Mouse (Mus musculus) brain, embryonic 14.5 days (tissue): ENCODE measurements around the gene Gm6020. TPM values are rescaled to one million over a fixed set of nuclear protein-coding genes. Genes with fewer than 3 reads are reported as not detected.

ENCODE experiments used
- DNase-seq: peaks from one replicate; pipeline ENCODE4 v3.0.0-alpha.2; 2011; ENCODE audit warnings: low read depth
- CTCF ChIP-seq: fragments of 200-500 bp; IDR thresholded peaks from 2 replicates; pipeline ENCODE4 v1.5.1; 2012; ENCODE audit warnings: inconsistent platforms, mild to moderate bottlenecking, moderate library complexity, borderline replicate concordance; ENCODE audit not compliant: insufficient read depth, insufficient read length; ENCODE audit errors: extremely low read depth
- POLR2A ChIP-seq: fragments of 200-500 bp; IDR thresholded peaks from 2 replicates; pipeline ENCODE4 v1.6.1; 2012; ENCODE audit warnings: mild to moderate bottlenecking, inconsistent platforms, borderline replicate concordance; ENCODE audit not compliant: poor library complexity, insufficient read depth, insufficient read length, severe bottlenecking; ENCODE audit errors: extremely low read depth
- polyA plus RNA-seq: library from polyadenylated mRNA; depleted of rRNA; stranded (reverse); fragments of >200 nt; gene quantifications from 2 replicates; pipeline ENCODE4 v1.2.3, GENCODE M21; 2012; rRNA removed

The Gm6020 gene
- polyA plus RNA-seq, 1 experiment: not detected

GRCm38 (mm10) chr19:61225526-61226400 is 42.1 kb downstream of the Gm6020 start:
- DNase-seq: peak; percentile 97
- TF ChIP-seq CTCF (no peak), POLR2A (no peak)

GRCm38 (mm10) chr19:61226401-61226927 is 42.8 kb downstream of the Gm6020 start:
- TF ChIP-seq CTCF (no peak), POLR2A (0 out of 2 replicates have a peak, but pooled peaks have one; percentile 20)
- DNase-seq: peak; percentile 94

- DNase-seq: peak; percentile 97
- TF ChIP-seq CTCF (no peak), POLR2A (peak; percentile 15; the same call in 1 of the 2 replicates)
Measured at GRCm38 (mm10) chr19:61226928-61227854, 43.5 kb downstream of the Gm6020 start.

- peak; percentile 11 for DNase-seq
- TF ChIP-seq POLR2A (no peak), CTCF (no peak)
Measured at GRCm38 (mm10) chr19:61227941-61228701, 44.4 kb downstream of the Gm6020 start, which contains the start of gene Csf2ra. Csf2ra (minus strand) TSS chr19:61228429.

Other genes with a start within 250 kb of the Gm6020 start
- 21.1 and 22.1 TPM in 2 replicates for gene Zfp950, start 43.0 kb upstream of the Gm6020 start, polyA plus RNA-seq
- gene Gm7102, start 7.6 kb upstream of the Gm6020 start, polyA plus RNA-seq: 0.04 and 0.07 TPM in 2 replicates
- 192 and 203 TPM in 2 replicates for gene Csf2ra, start 44.5 kb downstream of the Gm6020 start, polyA plus RNA-seq
- not detected in 2 replicates for gene Gm21060, start 113.2 kb downstream of the Gm6020 start, polyA plus RNA-seq